ENCODE assay signal across 7 mouse cellular contexts in the genomic region with DNA sequence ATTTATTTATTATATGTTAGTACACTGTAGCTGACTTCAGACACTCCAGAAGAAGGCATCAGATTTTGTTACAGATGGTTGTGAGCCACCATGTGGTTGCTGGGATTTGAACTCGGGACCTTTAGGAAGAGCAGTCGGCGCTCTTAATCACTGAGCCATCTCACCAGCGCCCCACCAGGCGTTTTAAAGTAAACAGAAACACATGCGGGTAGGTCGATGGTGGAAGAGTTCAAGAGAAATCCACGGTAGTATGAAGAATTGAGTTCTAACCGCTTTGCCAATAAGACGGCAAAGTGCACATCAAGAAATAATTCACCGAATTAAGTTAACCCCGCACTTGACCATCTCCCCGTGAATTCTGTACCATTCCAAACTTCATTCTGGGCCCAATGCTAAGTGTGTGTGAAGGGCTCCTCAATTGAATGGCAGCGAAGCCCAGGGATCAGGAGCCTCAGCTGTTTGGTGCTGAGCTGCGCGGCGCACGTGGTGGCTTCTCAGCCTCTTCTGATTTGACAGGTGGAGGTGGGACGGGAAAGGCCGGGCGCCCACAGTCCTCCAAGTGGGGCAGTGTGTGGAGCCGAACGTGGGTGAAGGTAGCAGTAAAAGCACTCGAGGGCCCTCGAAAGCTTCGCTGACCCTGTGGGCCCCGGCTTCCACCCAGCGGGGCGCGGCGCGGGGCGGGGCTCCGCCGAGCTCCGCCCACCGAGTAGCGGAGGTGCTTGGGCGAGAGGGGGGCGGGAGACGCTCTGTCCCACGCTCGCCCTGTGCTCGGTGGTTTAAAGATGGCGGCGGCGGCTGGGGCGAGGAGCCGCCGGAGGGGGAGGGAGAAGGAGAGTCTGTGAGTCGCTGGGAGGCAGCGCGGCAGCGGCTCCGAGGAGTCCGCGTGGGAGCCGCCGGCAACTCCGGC. TPM values are rescaled to one million over a fixed set of nuclear protein-coding genes. Genes with fewer than 3 reads are reported as not detected.
A peak's percentile ranks its signal among the peaks of the same experiment; 100 is the strongest.
DNase-seq lines count a peak whose midpoint lies in the region; ATAC-seq and TF ChIP-seq lines count a peak whose summit lies in the region.

Abl2 (plus strand) TSS at position 763 of the 907 bp plus-strand sequence.

- H3K4me3 ChIP-seq in intestine, postnatal 0 days (ENCODE audit: low read depth, low read length), result peak within 1 kb of the TSS; percentile 77
- H3K4me3 ChIP-seq in midbrain, embryonic 12.5 days, result peak within 1 kb of the TSS; percentile 90
- peak within 1 kb of the TSS; percentile 93 for H3K4me3 ChIP-seq in small intestine, adult 2 months (ENCODE audit: low read depth, low read length)

- intact Hi-C loops in left cerebral cortex, postnatal 4 days (cut with DNase I), result loop anchor here (5.0 kb wide), 1 partner anchor 74 kb away; no protein-coding TSS in a partner anchor

- no peaks in the 10 kb centered on the region for H3K27me3 ChIP-seq in intestine, postnatal 0 days (replicated peaks; ENCODE audit: control insufficient read depth, insufficient read depth, low read length)
- 0 out of 2 replicates have a peak, but pooled peaks cover 4% of the 10 kb centered on the region for H3K27me3 ChIP-seq in midbrain, embryonic 12.5 days
- H3K27me3 ChIP-seq in small intestine, adult 2 months (ENCODE audit: control insufficient read depth, insufficient read depth, low read length), result no peaks in the 10 kb centered on the region

- H3K27ac ChIP-seq in intestine, postnatal 0 days (ENCODE audit: low read depth, low read length), result peak within 1 kb of the TSS; percentile 60
- H3K27ac ChIP-seq in midbrain, embryonic 12.5 days (replicated peaks), result peak within 1 kb of the TSS; percentile 96
- H3K27ac ChIP-seq in small intestine, adult 2 months (ENCODE audit: insufficient read depth, low read depth, low read length), result no peak within 1 kb of the TSS

- peak; percentile 96 for ATAC-seq in intestine, postnatal 0 days
- peak; percentile 96 for ATAC-seq in midbrain, embryonic 12.5 days (ENCODE audit: low FRiP score, low read depth)

- H3K9me3 ChIP-seq in intestine, postnatal 0 days (ENCODE audit: control insufficient read depth), result no peaks in the 10 kb centered on the region
- no peaks in the 10 kb centered on the region for H3K9me3 ChIP-seq in midbrain, embryonic 12.5 days

- DNase-seq in adrenal gland, adult 2 months, result peak; percentile 95
- peak; percentile 79 for DNase-seq in embryo, embryonic 11.5 days (ENCODE audit: low read depth, low spot score)
- peak; percentile 80 to 88 for DNase-seq in gastrocnemius, postnatal 4 days (ENCODE audit: low spot score in 2 of 2)
- peak; percentile 92 for DNase-seq in left cerebral cortex, postnatal 4 days

- TF ChIP-seq CTCF in intestine, postnatal 0 days (IDR thresholded peaks at IDR 0.05; ENCODE audit: low read depth), result no peak
- no peak for TF ChIP-seq CTCF in small intestine, adult 2 months (IDR thresholded peaks at IDR 0.05; ENCODE audit: extremely low read depth, insufficient read length, insufficient replicate concordance, low read depth, low read length)

- peak within 1 kb of the TSS; percentile 92 for H3K4me2 ChIP-seq in intestine, postnatal 0 days (replicated peaks; ENCODE audit: low read depth)
- H3K4me2 ChIP-seq in midbrain, embryonic 12.5 days (replicated peaks), result peak within 1 kb of the TSS; percentile 65

- no peaks in the 10 kb centered on the region for H3K4me1 ChIP-seq in intestine, postnatal 0 days (replicated peaks; ENCODE audit: control insufficient read depth, insufficient read depth, low read length)
- H3K4me1 ChIP-seq in midbrain, embryonic 12.5 days, result peaks cover 17% of the 10 kb centered on the region
- H3K4me1 ChIP-seq in small intestine, adult 2 months (ENCODE audit: control insufficient read depth, insufficient read depth, insufficient read length, low read length), result peaks cover 3% of the 10 kb centered on the region; the same call in 1 of the 2 replicates

- TF ChIP-seq POLR2A in small intestine, adult 2 months (IDR thresholded peaks at IDR 0.05; ENCODE audit: low read depth, low read length), result peak; percentile 81

- peak within 1 kb of the TSS; percentile 84 for H3K9ac ChIP-seq in intestine, postnatal 0 days (ENCODE audit: low read depth, low read length)
- H3K9ac ChIP-seq in midbrain, embryonic 12.5 days (replicated peaks), result peak within 1 kb of the TSS; percentile 95

- no peaks in the 10 kb centered on the region for H3K36me3 ChIP-seq in intestine, postnatal 0 days (ENCODE audit: control insufficient read depth, insufficient read depth)
- H3K36me3 ChIP-seq in midbrain, embryonic 12.5 days, result no peaks in the 10 kb centered on the region
- no peaks in the 10 kb centered on the region for H3K36me3 ChIP-seq in small intestine, adult 2 months (ENCODE audit: control insufficient read depth, insufficient read depth, low read length)

- WGBS in intestine, postnatal 0 days, result 9% methylated on average over 55 of the region's 60 CpGs
- WGBS in midbrain, embryonic 12.5 days, result 10% methylated on average over 59 of the region's 60 CpGs
- WGBS in small intestine, adult 2 months, result 8% methylated on average over 60 of the region's 60 CpGs

RNA-seq across cellular contexts. Expression of gene Abl2, which starts in this region (rescaled TPM):
- 10 to 100 TPM; 19.6 to 22.1 TPM for total RNA-seq in adrenal gland, adult 2 months (2021)
- polyA plus RNA-seq in adrenal gland, adult 2 months (2012; rRNA removed), result 4.6 and 6.1 TPM in 2 replicates
- 10 to 100 TPM; 21.0 to 22.3 TPM for total RNA-seq in gastrocnemius, postnatal 4 days (2021)
- 1.6 and 2.0 TPM in 2 replicates for polyA plus RNA-seq in intestine, postnatal 0 days (2015; fragmentation: Nextera tagmentation; extraction: Ambion mirVana)
- 10 to 100 TPM; 58.2 to 60.2 TPM for total RNA-seq in left cerebral cortex, postnatal 4 days (2021)
- 6.2 and 6.4 TPM in 2 replicates for polyA plus RNA-seq in midbrain, embryonic 12.5 days (2016; fragmentation: Nextera tagmentation; extraction: Ambion mirVana)
- polyA plus RNA-seq in small intestine, adult 2 months (2012; rRNA removed), result 3.7 and 4.3 TPM in 2 replicates
